Mouse (Mus musculus) liver, embryonic 12.5 days (tissue): ENCODE data around the gene Polr2h. TPM values are rescaled to one million over a fixed set of nuclear protein-coding genes. Genes with fewer than 3 reads are reported as not detected.

Experiments used
- ATAC-seq: fragments of 200-750 bp; cut with Nextera tagmentation; 2 replicates; pipeline ENCODE4 v1.8.0; 2017; ENCODE audit warnings: moderate number of reproducible peaks, mild to moderate bottlenecking, moderate library complexity
- H3K27ac ChIP-seq: fragments of 300-500 bp; sonication (generic); 2 replicates; pipeline ENCODE4 v1.5.1; 2016; ENCODE audit warnings: mild to moderate bottlenecking
- H3K27me3 ChIP-seq: fragments of 300-500 bp; sonication (generic); replicated peaks from 2 replicates; pipeline ENCODE4 v1.6.1; 2016; ENCODE audit warnings: mild to moderate bottlenecking, moderate library complexity
- H3K36me3 ChIP-seq: fragments of 300-500 bp; sonication (generic); 2 replicates; pipeline ENCODE4 v1.6.1; 2016; ENCODE audit warnings: mild to moderate bottlenecking, moderate library complexity
- H3K4me1 ChIP-seq: fragments of 300-500 bp; sonication (generic); 2 replicates; pipeline ENCODE4 v1.6.1; 2016
- H3K4me2 ChIP-seq: fragments of 300-500 bp; sonication (generic); 2 replicates; pipeline ENCODE4 v1.6.1; 2016; ENCODE audit warnings: mild to moderate bottlenecking, moderate library complexity
- H3K4me3 ChIP-seq: fragments of 300-500 bp; sonication (generic); 2 replicates; pipeline ENCODE4 v1.5.1; 2016; ENCODE audit warnings: mild to moderate bottlenecking, moderate library complexity
- H3K9ac ChIP-seq: fragments of 300-500 bp; sonication (generic); 2 replicates; pipeline ENCODE4 v1.6.1; 2016; ENCODE audit warnings: mild to moderate bottlenecking, moderate library complexity
- H3K9me3 ChIP-seq: fragments of 300-500 bp; sonication (generic); replicated peaks from 2 replicates; pipeline ENCODE4 v1.6.1; 2016; ENCODE audit warnings: mild to moderate bottlenecking, moderate library complexity
- WGBS: fragments of 180-500 bp; shearing (Covaris S2); methylation state at CpG from one replicate; pipeline ENCODE4 v1.1.7; 2016; ENCODE audit not compliant: insufficient replicate concordance; 5-methylcytosine and 5-hydroxymethylcytosine counted together
- polyA plus RNA-seq: library from polyadenylated mRNA; unstranded; fragments of >200 nt; fragmentation: Nextera tagmentation; extraction: Ambion mirVana; gene quantifications from 2 replicates; pipeline ENCODE4 v1.2.1, GENCODE M21; 2016

Polr2h gene
- polyA plus RNA-seq, 1 experiment from 2014 or later, result 68.4 TPM

DNA sequence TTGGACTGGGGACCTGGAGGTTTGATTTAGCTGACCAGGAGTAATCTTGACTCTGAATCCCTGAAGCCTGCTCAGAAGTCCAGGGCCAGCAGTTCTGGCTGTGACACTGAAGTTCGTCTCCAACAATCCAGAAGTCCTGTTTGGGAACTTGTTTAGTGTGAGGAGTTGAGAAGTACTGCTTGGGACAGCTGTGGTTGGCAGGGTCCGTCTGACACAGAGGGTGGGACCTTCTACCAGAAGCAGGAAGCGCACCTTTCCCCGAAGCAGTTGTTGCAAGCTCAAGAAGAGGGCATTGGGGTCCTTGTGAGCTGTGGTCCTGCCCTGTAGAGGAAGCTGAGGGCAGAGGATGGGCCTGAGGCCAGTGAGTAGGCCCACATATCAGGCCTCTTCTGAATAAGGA, 8.3 kb downstream of the Polr2h start:
- Histone ChIP-seq H3K4me1 (no peaks in the 10 kb centered on the region), H3K27ac (no peak overlapping the region), H3K9ac (no peak overlapping the region), H3K4me2 (no peak overlapping the region), H3K9me3 (no peaks in the 10 kb centered on the region), H3K4me3 (no peak overlapping the region), H3K36me3 (peaks cover 20% of the 10 kb centered on the region), H3K27me3 (peaks cover 45% of the 10 kb centered on the region)
- no peak for ATAC-seq
- WGBS, result 55% methylated on average over 4 of the region's 4 CpGs

- peaks cover 52% of the 10 kb centered on the region for H3K27me3 ChIP-seq
- H3K36me3 ChIP-seq, result peaks cover 13% of the 10 kb centered on the region
- no peaks in the 10 kb centered on the region for H3K9me3 ChIP-seq
- H3K4me1 ChIP-seq, result no peaks in the 10 kb centered on the region
- no peak overlapping the region for H3K4me2 ChIP-seq
- H3K27ac ChIP-seq, result no peak overlapping the region
- WGBS, result 47% methylated on average over 1 of the region's 1 CpGs
- ATAC-seq, result no peak
- no peak overlapping the region for H3K4me3 ChIP-seq
- H3K9ac ChIP-seq, result no peak overlapping the region
These were observed 8.9 kb downstream of the Polr2h start for GRCm38 (mm10) chr16:20726384-20726783.

GRCm38 (mm10) chr16:20730293-20730711, 12.8 kb downstream of the Polr2h start:
- H3K9me3 ChIP-seq, result no peaks in the 10 kb centered on the region
- peak overlapping the region; percentile 34 for H3K4me2 ChIP-seq
- WGBS, result 27% methylated on average over 5 of the region's 5 CpGs
- no peak overlapping the region for H3K9ac ChIP-seq
- peak overlapping the region; percentile 11; the same call in 1 of the 2 replicates for H3K4me3 ChIP-seq
- peaks cover 89% of the 10 kb centered on the region for H3K27me3 ChIP-seq
- H3K4me1 ChIP-seq, result peaks cover 21% of the 10 kb centered on the region
- H3K27ac ChIP-seq, result no peak overlapping the region
- peak; percentile 59 for ATAC-seq
- H3K36me3 ChIP-seq, result no peaks in the 10 kb centered on the region

DNA sequence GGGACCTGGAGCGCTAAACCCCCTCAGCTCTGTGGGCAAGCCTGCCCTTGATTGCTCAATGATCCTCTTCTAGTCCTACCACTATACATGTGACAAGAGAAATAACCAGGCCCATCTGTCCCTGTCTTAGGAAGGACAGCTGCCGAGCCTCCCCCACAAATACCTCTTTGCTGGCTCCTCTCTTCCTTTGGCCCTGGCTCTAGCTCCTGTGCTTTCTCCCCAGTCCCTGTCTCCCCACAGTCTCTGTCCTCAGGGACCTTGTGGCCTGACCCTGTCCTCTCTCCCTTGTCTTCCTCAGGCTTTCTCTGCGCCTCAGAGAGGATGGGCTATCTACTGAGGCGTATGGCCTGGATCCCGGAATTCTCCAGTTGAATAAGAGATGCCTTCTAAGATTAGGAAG, 14.2 kb downstream of the Polr2h start:
- Histone ChIP-seq H3K36me3 (no peaks in the 10 kb centered on the region), H3K4me3 (no peak overlapping the region), H3K4me1 (peaks cover 21% of the 10 kb centered on the region), H3K9me3 (no peaks in the 10 kb centered on the region), H3K4me2 (no peak overlapping the region), H3K27ac (no peak overlapping the region), H3K27me3 (peaks cover 89% of the 10 kb centered on the region), H3K9ac (no peak overlapping the region)
- WGBS, result 53% methylated on average over 5 of the region's 5 CpGs
- ATAC-seq, result no peak

DNA sequence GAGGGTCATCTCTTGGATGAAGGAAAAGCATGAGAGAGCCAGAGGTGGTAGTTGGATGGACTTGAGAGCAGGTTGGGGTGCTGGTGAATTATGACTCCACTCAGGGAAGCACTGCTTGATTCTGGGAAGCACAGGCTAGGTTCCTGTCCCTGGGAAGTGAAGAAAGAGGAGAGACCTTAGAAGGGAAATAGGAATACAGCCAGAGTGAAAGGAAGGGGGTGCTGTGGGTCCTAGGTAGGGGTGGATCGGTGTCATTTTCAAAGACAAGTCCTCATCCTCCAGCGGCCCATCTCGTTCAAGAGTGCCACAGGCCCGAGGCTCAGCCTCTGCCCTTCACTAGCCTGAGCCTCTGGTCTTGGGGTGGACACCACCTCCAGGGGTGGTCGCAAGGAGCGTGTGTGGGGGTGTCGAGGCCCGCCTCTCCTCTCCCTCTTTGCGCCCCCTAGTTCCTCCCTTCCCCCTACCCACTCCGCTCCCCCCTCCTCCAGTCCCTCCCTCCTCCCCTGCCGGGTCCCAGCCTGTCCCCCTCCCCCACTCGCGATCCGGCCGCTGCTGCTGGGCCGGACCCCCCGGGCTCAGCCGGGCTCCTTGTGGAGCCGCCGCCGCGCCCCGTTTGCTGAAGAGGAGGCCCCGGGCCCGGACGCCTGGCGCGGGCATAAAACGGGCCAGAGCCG, 14.9 kb downstream of the Polr2h start:
- peaks cover 90% of the 10 kb centered on the region for H3K27me3 ChIP-seq
- H3K36me3 ChIP-seq, result no peaks in the 10 kb centered on the region
- no peak for ATAC-seq
- peaks cover 21% of the 10 kb centered on the region for H3K4me1 ChIP-seq
- no peaks in the 10 kb centered on the region for H3K9me3 ChIP-seq
- WGBS, result 3% methylated on average over 30 of the region's 30 CpGs
- H3K27ac ChIP-seq, result no peak overlapping the region
- H3K9ac ChIP-seq, result peak overlapping the region; percentile 52
- peak overlapping the region; percentile 51 for H3K4me3 ChIP-seq
- H3K4me2 ChIP-seq, result peak overlapping the region; percentile 73

DNA sequence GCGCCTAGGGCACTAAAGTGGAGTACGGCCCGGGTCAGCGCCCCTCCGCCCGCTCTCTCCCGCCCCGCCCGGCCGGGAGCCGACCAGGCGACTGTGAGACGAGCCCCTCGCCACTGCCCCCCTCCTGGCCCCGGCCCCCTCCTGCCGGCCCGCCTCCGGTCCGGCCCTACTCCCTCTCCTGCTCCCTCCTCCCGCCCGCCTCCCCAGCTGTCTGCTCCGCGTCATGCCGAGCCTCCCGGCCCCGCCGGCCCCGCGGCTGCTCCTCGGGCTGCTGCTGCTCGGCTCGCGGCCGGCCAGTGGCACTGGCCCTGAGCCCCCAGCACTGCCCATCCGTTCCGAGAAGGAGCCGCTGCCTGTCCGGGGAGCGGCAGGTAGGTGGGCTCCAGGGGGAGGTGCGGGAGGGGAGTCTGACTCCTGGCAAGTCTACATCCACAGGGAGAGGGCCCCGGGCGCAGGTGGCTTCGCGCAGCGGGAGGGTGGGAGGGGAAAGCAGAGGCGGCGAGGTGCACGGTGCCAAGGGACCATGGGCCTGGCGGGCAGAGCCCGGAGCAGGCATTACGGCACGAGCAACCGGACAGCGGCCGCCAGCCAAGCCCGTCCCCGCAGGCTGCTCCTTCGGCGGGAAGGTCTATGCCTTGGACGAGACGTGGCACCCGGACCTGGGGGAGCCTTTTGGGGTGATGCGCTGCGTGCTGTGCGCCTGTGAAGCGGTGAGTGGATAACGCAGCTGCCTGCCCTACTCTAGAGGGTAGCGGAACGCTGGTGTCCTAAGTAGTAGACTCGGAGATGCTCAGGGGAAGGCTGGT, 15.7 kb downstream of the Polr2h start, which contains the start of gene Chrd:
Gene Chrd, plus strand, starts transcription at position 203 of the 806 bp plus-strand sequence.
- ATAC-seq, result peak; percentile 44
- H3K27ac ChIP-seq, result no peak within 1 kb of the TSS
- H3K9me3 ChIP-seq, result no peaks in the 10 kb centered on the region
- no peaks in the 10 kb centered on the region for H3K36me3 ChIP-seq
- H3K27me3 ChIP-seq, result peaks cover 96% of the 10 kb centered on the region
- peak within 1 kb of the TSS; percentile 52 for H3K9ac ChIP-seq
- peak within 1 kb of the TSS; percentile 73 for H3K4me2 ChIP-seq
- peaks cover 21% of the 10 kb centered on the region for H3K4me1 ChIP-seq
- H3K4me3 ChIP-seq, result peak within 1 kb of the TSS; percentile 51
- 1% methylated on average over 61 of the region's 70 CpGs for WGBS

DNA sequence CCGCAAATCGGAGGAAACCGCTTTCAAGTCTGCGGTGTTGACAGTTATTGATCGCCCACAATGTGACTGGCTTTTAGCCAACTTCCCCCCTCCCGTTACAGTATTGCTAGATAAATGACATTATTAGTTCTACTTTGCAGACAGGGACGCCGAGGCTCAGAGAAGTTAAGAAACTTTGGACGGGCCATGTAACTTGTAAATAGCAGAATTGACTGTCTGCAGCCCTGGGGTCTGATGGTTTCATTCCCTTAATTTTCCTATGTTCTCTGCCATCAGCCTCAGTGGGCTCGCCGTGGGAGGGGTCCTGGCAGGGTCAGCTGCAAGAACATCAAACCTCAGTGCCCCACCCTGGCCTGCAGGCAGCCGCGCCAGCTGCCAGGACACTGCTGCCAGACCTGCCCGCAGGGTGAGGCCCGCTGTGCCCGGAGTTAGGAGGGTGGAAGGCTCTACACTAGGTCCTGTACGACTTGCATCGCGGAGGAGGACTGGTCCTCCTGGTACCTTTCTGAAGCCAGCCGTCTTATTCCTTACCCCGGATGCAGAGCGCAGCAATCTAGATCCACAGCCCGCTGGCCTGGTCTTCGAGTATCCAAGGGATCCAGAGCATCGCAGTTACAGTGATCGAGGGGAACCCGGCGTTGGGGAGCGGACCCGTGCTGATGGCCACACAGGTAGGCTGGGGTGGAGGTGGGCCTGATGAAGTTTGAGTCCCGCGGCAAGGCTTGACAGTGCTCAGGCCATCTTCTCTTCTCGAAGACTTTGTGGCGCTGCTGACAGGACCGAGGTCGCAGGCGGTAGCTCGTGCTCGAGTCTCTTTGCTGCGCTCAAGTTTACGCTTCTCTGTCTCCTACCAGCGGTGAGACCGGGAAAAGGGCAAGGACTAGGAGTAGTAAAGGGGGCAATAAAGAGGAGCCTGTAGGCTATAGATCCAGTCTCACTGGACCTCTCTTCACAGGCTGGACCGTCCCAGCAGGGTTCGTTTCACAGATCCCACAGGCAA, 16.6 kb downstream of the Polr2h start, which contains the start of gene Thpo:
Gene Thpo, minus strand, starts transcription at position 781 of the 1,000 bp plus-strand sequence.
- Histone ChIP-seq H3K27me3 (peaks cover 94% of the 10 kb centered on the region), H3K36me3 (no peaks in the 10 kb centered on the region), H3K4me1 (peaks cover 21% of the 10 kb centered on the region), H3K9me3 (no peaks in the 10 kb centered on the region), H3K27ac (no peak within 1 kb of the TSS), H3K9ac (peak within 1 kb of the TSS; percentile 52; the same call in 1 of the 2 replicates), H3K4me2 (peak within 1 kb of the TSS; percentile 73), H3K4me3 (peak within 1 kb of the TSS; percentile 51)
- 5% methylated on average over 45 of the region's 45 CpGs for WGBS
- ATAC-seq, result no peak

- H3K9ac ChIP-seq, result no peak overlapping the region
These were observed 18.2 kb downstream of the Polr2h start for GRCm38 (mm10) chr16:20735651-20736050.

DNA sequence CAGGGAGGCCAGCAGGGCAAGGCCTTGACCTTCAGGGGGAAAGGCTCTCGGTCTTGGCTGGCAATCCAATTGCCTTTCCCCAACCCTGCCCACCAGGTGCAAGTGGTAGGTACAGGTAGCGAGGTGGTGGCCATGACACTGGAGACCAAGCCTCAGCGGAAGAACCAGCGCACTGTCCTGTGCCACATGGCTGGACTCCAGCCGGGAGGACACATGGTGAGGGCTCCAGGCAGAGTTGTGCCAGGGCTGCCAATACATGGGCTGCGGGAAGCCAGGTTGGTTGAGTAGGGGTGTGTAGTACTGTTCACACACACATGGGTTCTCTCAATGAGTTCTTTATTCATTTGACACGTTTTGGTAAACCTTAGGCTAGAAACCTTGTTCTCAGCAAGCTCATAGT, 18.7 kb downstream of the Polr2h start:
- H3K9ac ChIP-seq, result no peak overlapping the region

More at GRCm38 (mm10) chr16:20735651-20736050, 18.2 kb downstream of the Polr2h start:
- no peak for ATAC-seq
- Histone ChIP-seq H3K9me3 (no peaks in the 10 kb centered on the region), H3K4me2 (no peak overlapping the region), H3K36me3 (no peaks in the 10 kb centered on the region), H3K4me1 (peaks cover 21% of the 10 kb centered on the region), H3K27ac (no peak overlapping the region), H3K27me3 (peaks cover 81% of the 10 kb centered on the region), H3K4me3 (no peak overlapping the region)
- 49% methylated on average over 5 of the region's 5 CpGs for WGBS

DNA sequence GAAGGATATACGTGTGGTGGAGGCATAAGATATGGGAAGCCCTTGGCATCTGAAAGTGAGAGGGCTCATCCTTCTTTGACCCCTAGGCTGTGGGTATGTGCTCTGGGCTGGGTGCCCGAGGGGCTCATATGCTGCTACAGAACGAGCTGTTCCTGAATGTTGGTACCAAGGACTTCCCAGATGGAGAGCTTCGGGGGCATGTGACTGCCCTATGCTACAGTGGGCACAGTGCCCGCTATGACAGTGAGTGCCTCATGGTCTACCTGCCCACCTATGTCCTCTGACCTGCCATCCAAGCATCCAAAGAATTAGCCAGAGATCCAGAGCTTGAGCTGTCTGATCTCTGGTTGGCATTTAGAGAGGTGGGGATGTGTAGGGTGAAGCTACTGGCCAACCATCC, 19.4 kb downstream of the Polr2h start:
- no peak overlapping the region for H3K4me3 ChIP-seq
- no peak overlapping the region for H3K9ac ChIP-seq
- peaks cover 72% of the 10 kb centered on the region for H3K27me3 ChIP-seq
- no peaks in the 10 kb centered on the region for H3K9me3 ChIP-seq
- H3K4me2 ChIP-seq, result no peak overlapping the region
- 61% methylated on average over 5 of the region's 5 CpGs for WGBS
- H3K4me1 ChIP-seq, result peaks cover 21% of the 10 kb centered on the region
- no peak for ATAC-seq
- no peaks in the 10 kb centered on the region for H3K36me3 ChIP-seq
- H3K27ac ChIP-seq, result no peak overlapping the region

More for the DNA sequence above, 18.7 kb downstream of the Polr2h start:
- no peak for ATAC-seq
- Histone ChIP-seq H3K27ac (no peak overlapping the region), H3K36me3 (no peaks in the 10 kb centered on the region), H3K4me2 (no peak overlapping the region), H3K9me3 (no peaks in the 10 kb centered on the region), H3K4me3 (no peak overlapping the region), H3K4me1 (peaks cover 21% of the 10 kb centered on the region), H3K27me3 (peaks cover 75% of the 10 kb centered on the region)
- 67% methylated on average over 7 of the region's 7 CpGs for WGBS

GRCm38 (mm10) chr16:20739845-20740244, 22.4 kb downstream of the Polr2h start:
- H3K4me3 ChIP-seq, result no peak overlapping the region

More at GRCm38 (mm10) chr16:20739845-20740244, 22.4 kb downstream of the Polr2h start:
- 82% methylated on average over 9 of the region's 9 CpGs for WGBS
- Histone ChIP-seq H3K27me3 (peaks cover 44% of the 10 kb centered on the region), H3K36me3 (no peaks in the 10 kb centered on the region), H3K27ac (no peak overlapping the region), H3K4me1 (no peaks in the 10 kb centered on the region), H3K4me2 (no peak overlapping the region), H3K9ac (no peak overlapping the region), H3K9me3 (no peaks in the 10 kb centered on the region)
- no peak for ATAC-seq
